Mouse (Mus musculus): ENCODE measurements around the gene Kif2c. TPM values are rescaled to one million over a fixed set of nuclear protein-coding genes. Genes with fewer than 3 reads are reported as not detected.

Kif2c gene
- polyA plus RNA-seq, 1 experiment from 2014 or later: 57.3 TPM

GRCm38 (mm10) chr4:117113237-117113636, 69.2 kb downstream of the Kif2c start:
- 81% methylated on average over 1 of the region's 1 CpGs for WGBS
- H3K4me2 ChIP-seq: no peak overlapping the region

GRCm38 (mm10) chr4:117110985-117111384, 71.5 kb downstream of the Kif2c start:
- no peak for DNase-seq (ENCODE audit: low spot score)
- Histone ChIP-seq H3K9me3 (ENCODE audit: control insufficient read depth, low read length) (no peaks in the 10 kb centered on the region), H3K36me3 (ENCODE audit: control insufficient read depth, insufficient read depth, low read length) (no peaks in the 10 kb centered on the region; the same call in 1 of the 2 replicates), H3K27me3 (replicated peaks; ENCODE audit: control insufficient read depth, insufficient read depth, low read length) (no peaks in the 10 kb centered on the region), H3K27ac (ENCODE audit: low read depth, low read length) (no peak overlapping the region), H3K4me1 (replicated peaks; ENCODE audit: control insufficient read depth, insufficient read depth, low read length) (no peaks in the 10 kb centered on the region), H3K4me3 (ENCODE audit: low read depth, low read length) (no peak overlapping the region), H3K9ac (ENCODE audit: low read depth, low read length) (no peak overlapping the region), H3K4me2 (no peak overlapping the region)
- 82% methylated on average over 11 of the region's 11 CpGs for WGBS
- ATAC-seq (replicated peaks; ENCODE audit: low FRiP score): no peak

More at GRCm38 (mm10) chr4:117113237-117113636, 69.2 kb downstream of the Kif2c start:
- no peak for ATAC-seq (replicated peaks; ENCODE audit: low FRiP score)
- no peak overlapping the region for H3K4me3 ChIP-seq (ENCODE audit: low read depth, low read length)
- no peaks in the 10 kb centered on the region for H3K27me3 ChIP-seq (replicated peaks; ENCODE audit: control insufficient read depth, insufficient read depth, low read length)
- no peaks in the 10 kb centered on the region for H3K4me1 ChIP-seq (replicated peaks; ENCODE audit: control insufficient read depth, insufficient read depth, low read length)
- H3K9ac ChIP-seq (ENCODE audit: low read depth, low read length): no peak overlapping the region
- H3K36me3 ChIP-seq (ENCODE audit: control insufficient read depth, insufficient read depth, low read length): no peaks in the 10 kb centered on the region; the same call in 1 of the 2 replicates
- H3K9me3 ChIP-seq (ENCODE audit: control insufficient read depth, low read length): no peaks in the 10 kb centered on the region
- DNase-seq (ENCODE audit: low spot score): no peak
- H3K27ac ChIP-seq (ENCODE audit: low read depth, low read length): no peak overlapping the region

GRCm38 (mm10) chr4:117110249-117110648, 72.2 kb downstream of the Kif2c start:
- Histone ChIP-seq H3K9me3 (ENCODE audit: control insufficient read depth, low read length) (no peaks in the 10 kb centered on the region), H3K4me2 (no peak overlapping the region), H3K27ac (ENCODE audit: low read depth, low read length) (no peak overlapping the region), H3K4me1 (replicated peaks; ENCODE audit: control insufficient read depth, insufficient read depth, low read length) (no peaks in the 10 kb centered on the region), H3K27me3 (replicated peaks; ENCODE audit: control insufficient read depth, insufficient read depth, low read length) (no peaks in the 10 kb centered on the region), H3K4me3 (ENCODE audit: low read depth, low read length) (no peak overlapping the region), H3K9ac (ENCODE audit: low read depth, low read length) (no peak overlapping the region), H3K36me3 (ENCODE audit: control insufficient read depth, insufficient read depth, low read length) (no peaks in the 10 kb centered on the region; the same call in 1 of the 2 replicates)
- 88% methylated on average over 13 of the region's 13 CpGs for whole genome bisulfite sequencing
- ATAC-seq (replicated peaks; ENCODE audit: low FRiP score): no peak
- DNase-seq (ENCODE audit: low spot score): no peak

Small RNA genes within 50 kb of the gene (microRNA-seq; reads per million reads assigned to microRNA genes)
- gene Gm22398 (ENCODE audit: borderline number of aligned reads): not detected

Other genes with a start within 250 kb of the Kif2c start
- 344 and 350 TPM in 2 replicates for gene Urod, start 188.2 kb downstream of the Kif2c start, polyA plus RNA-seq (2014; fragmentation: Nextera tagmentation; extraction: Ambion mirVana)
- 10.8 and 12.0 TPM in 2 replicates for gene Hectd3, start 187.3 kb downstream of the Kif2c start, polyA plus RNA-seq (2014; fragmentation: Nextera tagmentation; extraction: Ambion mirVana)
- 69.9 and 80.4 TPM in 2 replicates for gene Eif2b3, start 163.2 kb downstream of the Kif2c start, polyA plus RNA-seq (2014; fragmentation: Nextera tagmentation; extraction: Ambion mirVana)
- 1.4 and 1.8 TPM in 2 replicates for gene Ptch2, start 86.6 kb downstream of the Kif2c start, polyA plus RNA-seq (2014; fragmentation: Nextera tagmentation; extraction: Ambion mirVana)
- gene Btbd19, start 56.9 kb downstream of the Kif2c start, polyA plus RNA-seq (2014; fragmentation: Nextera tagmentation; extraction: Ambion mirVana): 8.3 and 8.5 TPM in 2 replicates
- gene Tctex1d4, start 55.8 kb downstream of the Kif2c start, polyA plus RNA-seq (2014; fragmentation: Nextera tagmentation; extraction: Ambion mirVana): not detected in 2 replicates
- gene Plk3, start 48.7 kb downstream of the Kif2c start, polyA plus RNA-seq (2014; fragmentation: Nextera tagmentation; extraction: Ambion mirVana): 2.4 and 2.5 TPM in 2 replicates
- 1,349 and 1,481 TPM in 2 replicates for gene Rps8, start 26.4 kb downstream of the Kif2c start, polyA plus RNA-seq (2014; fragmentation: Nextera tagmentation; extraction: Ambion mirVana)
- gene Tmem53, start 69.3 kb upstream of the Kif2c start, polyA plus RNA-seq (2014; fragmentation: Nextera tagmentation; extraction: Ambion mirVana): 3.1 and 4.9 TPM in 2 replicates
- not detected in 2 replicates for gene Armh1, start 69.5 kb upstream of the Kif2c start, polyA plus RNA-seq (2014; fragmentation: Nextera tagmentation; extraction: Ambion mirVana)